9 mouse cellular contexts compared by ENCODE assay signal in genomic region chr19:45235331-45235741, GRCm38 (mm10). TPM values are rescaled to one million over a fixed set of nuclear protein-coding genes. Genes with fewer than 3 reads are reported as not detected.
A peak's percentile ranks its signal among the peaks of the same experiment; 100 is the strongest.
DNase-seq lines count a peak whose midpoint lies in the region; ATAC-seq lines count a peak whose summit lies in the region.
"Had no signal": no experiment of that assay in that cellular context is flagged by ENCODE, and none has a peak within 500 bp of the region (broad histone marks: within the 10 kb centered on the region; RNA-seq: fewer than 3 reads in every experiment).

No protein-coding gene starts in this region.

- H3K27me3 ChIP-seq in kidney, embryonic 16.5 days (ENCODE audit: insufficient read depth, low read length): peaks cover 99% of the 10 kb centered on the region
- peaks cover 87% of the 10 kb centered on the region for H3K27me3 ChIP-seq in forebrain, embryonic 11.5 days (ENCODE audit: control insufficient read depth, insufficient read depth, low read length)
- peaks cover 82% of the 10 kb centered on the region for H3K27me3 ChIP-seq in neural tube, embryonic 12.5 days (replicated peaks)

- H3K27ac ChIP-seq in kidney, embryonic 16.5 days (ENCODE audit: low read length): no peak overlapping the region
- H3K27ac ChIP-seq in forebrain, embryonic 11.5 days (ENCODE audit: low read depth, low read length): no peak overlapping the region
- peak overlapping the region; percentile 88 for H3K27ac ChIP-seq in neural tube, embryonic 12.5 days

- peaks cover 36% of the 10 kb centered on the region for H3K4me1 ChIP-seq in kidney, embryonic 16.5 days (ENCODE audit: insufficient read depth, low read length)
- H3K4me1 ChIP-seq in forebrain, embryonic 11.5 days (replicated peaks; ENCODE audit: control insufficient read depth, insufficient read depth, low read length): peaks cover 18% of the 10 kb centered on the region
- peaks cover 28% of the 10 kb centered on the region for H3K4me1 ChIP-seq in neural tube, embryonic 12.5 days

- H3K4me2 ChIP-seq in kidney, embryonic 16.5 days (replicated peaks; ENCODE audit: low read depth, low read length): peak overlapping the region; percentile 52
- peak overlapping the region; percentile 27 for H3K4me2 ChIP-seq in forebrain, embryonic 11.5 days (ENCODE audit: low read depth, low read length, severe bottlenecking)
- H3K4me2 ChIP-seq in neural tube, embryonic 12.5 days (replicated peaks): peak overlapping the region; percentile 64

- under 1% methylated on average over 48 of the region's 53 CpGs for WGBS in kidney, embryonic 16.5 days
- WGBS in forebrain, embryonic 11.5 days: under 1% methylated on average over 49 of the region's 53 CpGs
- under 1% methylated on average over 53 of the region's 53 CpGs for WGBS in neural tube, embryonic 12.5 days

- H3K9ac ChIP-seq in kidney, embryonic 16.5 days (replicated peaks; ENCODE audit: low read length): no peak overlapping the region
- no peak overlapping the region for H3K9ac ChIP-seq in forebrain, embryonic 11.5 days (ENCODE audit: low read length)
- peak overlapping the region; percentile 89 for H3K9ac ChIP-seq in neural tube, embryonic 12.5 days

- ATAC-seq in kidney, embryonic 16.5 days (ENCODE audit: low FRiP score, low TSS enrichment): no peak
- ATAC-seq in forebrain, embryonic 11.5 days (replicated peaks; ENCODE audit: low FRiP score): no peak
- ATAC-seq in neural tube, embryonic 12.5 days (ENCODE audit: low FRiP score, low read depth): no peak

- intact Hi-C loops in left cerebral cortex, postnatal 10 days (cut with DNase I): loop anchor here (5.0 to 10.0 kb wide), 2 partner anchors 491 to 1628 kb away; no protein-coding TSS in a partner anchor

- H3K9me3 ChIP-seq in kidney, embryonic 16.5 days (ENCODE audit: low read length): no peaks in the 10 kb centered on the region
- H3K9me3 ChIP-seq in forebrain, embryonic 11.5 days (ENCODE audit: control insufficient read depth, low read length): no peaks in the 10 kb centered on the region
- H3K9me3 ChIP-seq in neural tube, embryonic 12.5 days: no peaks in the 10 kb centered on the region

- no peak for DNase-seq in kidney, adult 9 months
- peak; percentile 71 for DNase-seq in forebrain, embryonic 11.5 days (ENCODE audit: low spot score)
- DNase-seq in induced T-regulatory cell, adult 2 months (ENCODE audit: low read depth): peak; percentile 27
- DNase-seq in left cerebral cortex, postnatal 10 days (ENCODE audit: extremely low spot score in 1 of 2, low spot score in 2 of 2): no peak
- DNase-seq in layer of hippocampus, postnatal 10 days (ENCODE audit: low spot score in 2 of 2): no peak
- no peak for DNase-seq in spleen, postnatal 36 days (ENCODE audit: low spot score in 2 of 2)

- H3K36me3 ChIP-seq in kidney, embryonic 16.5 days (ENCODE audit: insufficient read depth, low read length): no peaks in the 10 kb centered on the region
- H3K36me3 ChIP-seq in forebrain, embryonic 11.5 days (ENCODE audit: control insufficient read depth, insufficient read depth, low read length): no peaks in the 10 kb centered on the region
- no peaks in the 10 kb centered on the region for H3K36me3 ChIP-seq in neural tube, embryonic 12.5 days

- peak overlapping the region; percentile 35 for H3K4me3 ChIP-seq in kidney, embryonic 16.5 days (ENCODE audit: low read length)
- H3K4me3 ChIP-seq in forebrain, embryonic 11.5 days (ENCODE audit: low read depth, low read length): peak overlapping the region; percentile 9; the same call in 1 of the 2 replicates
- peak overlapping the region; percentile 59 for H3K4me3 ChIP-seq in neural tube, embryonic 12.5 days

RNA-seq across cellular contexts. Expression of gene Lbx1, which starts 0.3 kb away (rescaled TPM):
- not detected in 2 replicates for polyA plus RNA-seq in kidney, embryonic 16.5 days (2015; fragmentation: Nextera tagmentation; extraction: Ambion mirVana)
- 0.11 TPM in 1 of 2 replicates, not detected in the other for polyA plus RNA-seq in forebrain, embryonic 11.5 days (2014; fragmentation: Nextera tagmentation; extraction: Ambion mirVana)
- polyA plus RNA-seq in neural tube, embryonic 12.5 days (2016; fragmentation: Nextera tagmentation; extraction: Ambion mirVana): 20.3 and 21.3 TPM in 2 replicates
- not detected for total RNA-seq in left cerebral cortex, postnatal 10 days (2021)
- total RNA-seq in layer of hippocampus, postnatal 10 days (2021): not detected
- polyA plus RNA-seq: Patski had no signal

Comparison
In these comparisons a context has a peak if more than half of its experiments do, and no peak if none do; other contexts are left out.
1. H3K4me3 ChIP-seq: peak in every context shown above with its lines; median percentile 59 in neural tube, embryonic 12.5 days; 35 in kidney, embryonic 16.5 days; 9 in forebrain, embryonic 11.5 days.
2. DNase-seq: peak in forebrain, embryonic 11.5 days (single experiment) and induced T-regulatory cell, adult 2 months (single experiment); none in kidney, adult 9 months (single experiment), left cerebral cortex, postnatal 10 days (0 of 2), layer of hippocampus, postnatal 10 days (0 of 2) and spleen, postnatal 36 days (0 of 2).
3. RNA of gene Lbx1, which starts 0.3 kb away (polyA plus RNA-seq): 20.3 to 21.3 TPM in neural tube, embryonic 12.5 days; not detected in kidney, embryonic 16.5 days and 0.11 TPM in forebrain, embryonic 11.5 days; every median in the first group is over 10 times any median in the second.
4. Peak in every context shown above with its lines, with median percentiles within 50 percentile points of each other: H3K4me2 ChIP-seq.